Mouse (Mus musculus) midbrain, embryonic 10.5 days (tissue): ENCODE results near the gene Zbed5. TPM values are rescaled to one million over a fixed set of nuclear protein-coding genes. Genes with fewer than 3 reads are reported as not detected.
A peak's percentile ranks its signal among the peaks of the same experiment; 100 is the strongest.
"Not testable (repeated sequence)": the region's sequence is repeated elsewhere in the genome, so short reads cannot be mapped to it uniquely, and the experiment has no call there.

Experiments used
- DNase-seq: peaks from one replicate; pipeline ENCODE4 v3.0.0-alpha.2; 2017; ENCODE audit warnings: low spot score
- H3K27ac ChIP-seq: fragments of 300-500 bp; sonication (generic); replicated peaks from 2 replicates; pipeline ENCODE4 v1.5.1; 2016; ENCODE audit warnings: mild to moderate bottlenecking
- H3K27me3 ChIP-seq: fragments of 300-500 bp; sonication (generic); 2 replicates; pipeline ENCODE4 v1.6.1; 2016; ENCODE audit warnings: low read depth, mild to moderate bottlenecking; ENCODE audit not compliant: poor library complexity, severe bottlenecking
- H3K36me3 ChIP-seq: fragments of 300-500 bp; sonication (generic); 2 replicates; pipeline ENCODE4 v1.6.1; 2016; ENCODE audit warnings: mild to moderate bottlenecking, moderate library complexity
- H3K4me1 ChIP-seq: fragments of 300-500 bp; sonication (generic); 2 replicates; pipeline ENCODE4 v1.6.1; 2016
- H3K4me3 ChIP-seq: fragments of 300-500 bp; sonication (generic); 2 replicates; pipeline ENCODE4 v1.5.1; 2016; ENCODE audit warnings: mild to moderate bottlenecking, moderate library complexity
- H3K9me3 ChIP-seq: fragments of 300-500 bp; sonication (generic); replicated peaks from 2 replicates; pipeline ENCODE4 v1.6.1; 2016; ENCODE audit warnings: mild to moderate bottlenecking
- WGBS: fragments of 180-500 bp; shearing (Covaris S2); methylation state at CpG from one replicate; pipeline ENCODE4 v1.1.7; 2016; 5-methylcytosine and 5-hydroxymethylcytosine counted together
- polyA plus RNA-seq: library from polyadenylated mRNA; unstranded; fragments of >200 nt; fragmentation: Nextera tagmentation; extraction: Ambion mirVana; gene quantifications from 2 replicates; pipeline ENCODE4 v1.2.1, GENCODE M21; 2016

Gene Zbed5
- polyA plus RNA-seq, 1 experiment from 2014 or later: 5.3 TPM

- not testable (repeated sequence) for H3K4me1 ChIP-seq, DNase-seq, H3K4me3 ChIP-seq, H3K27ac ChIP-seq, H3K9me3 ChIP-seq, H3K36me3 ChIP-seq, H3K27me3 ChIP-seq
- 87% methylated on average over 11 of the region's 11 CpGs for WGBS
Observed at GRCm38 (mm10) chr5:129915491-129915890, 20.0 kb downstream of the Zbed5 start.

- H3K27me3 ChIP-seq: no peaks in the 10 kb centered on the region
- H3K36me3 ChIP-seq: no peaks in the 10 kb centered on the region
- H3K4me1 ChIP-seq: no peaks in the 10 kb centered on the region
- H3K27ac ChIP-seq: no peak overlapping the region
- WGBS: 90% methylated on average over 24 of the region's 24 CpGs
- no peaks in the 10 kb centered on the region for H3K9me3 ChIP-seq
- H3K4me3 ChIP-seq: no peak overlapping the region
- no peak for DNase-seq
Observed at GRCm38 (mm10) chr5:129918065-129918651, 22.6 kb downstream of the Zbed5 start.

- DNase-seq: no peak
Observed at GRCm38 (mm10) chr5:129918752-129919151, 23.2 kb downstream of the Zbed5 start.

GRCm38 (mm10) chr5:129919320-129919719 is 23.8 kb downstream of the Zbed5 start:
- Histone ChIP-seq H3K36me3 (no peaks in the 10 kb centered on the region), H3K27me3 (no peaks in the 10 kb centered on the region), H3K4me3 (no peak overlapping the region), H3K4me1 (no peaks in the 10 kb centered on the region), H3K9me3 (no peaks in the 10 kb centered on the region), H3K27ac (no peak overlapping the region)
- DNase-seq: no peak
- 70% methylated on average over 8 of the region's 8 CpGs for WGBS

More at GRCm38 (mm10) chr5:129918752-129919151, 23.2 kb downstream of the Zbed5 start:
- Histone ChIP-seq H3K9me3 (no peaks in the 10 kb centered on the region), H3K4me1 (no peaks in the 10 kb centered on the region), H3K27me3 (no peaks in the 10 kb centered on the region), H3K4me3 (no peak overlapping the region), H3K27ac (no peak overlapping the region), H3K36me3 (no peaks in the 10 kb centered on the region)
- WGBS: 87% methylated on average over 9 of the region's 9 CpGs

- Histone ChIP-seq H3K27me3 (no peaks in the 10 kb centered on the region), H3K4me1 (no peaks in the 10 kb centered on the region), H3K27ac (no peak overlapping the region), H3K9me3 (no peaks in the 10 kb centered on the region), H3K36me3 (no peaks in the 10 kb centered on the region), H3K4me3 (no peak overlapping the region)
- no peak for DNase-seq
- 91% methylated on average over 4 of the region's 4 CpGs for WGBS
Observed at GRCm38 (mm10) chr5:129921972-129922371, 26.4 kb downstream of the Zbed5 start.

- H3K4me1 ChIP-seq: no peaks in the 10 kb centered on the region
- H3K27me3 ChIP-seq: no peaks in the 10 kb centered on the region
- H3K4me3 ChIP-seq: no peak overlapping the region
- DNase-seq: no peak
- H3K36me3 ChIP-seq: no peaks in the 10 kb centered on the region
- WGBS: 91% methylated on average over 8 of the region's 8 CpGs
- no peak overlapping the region for H3K27ac ChIP-seq
- H3K9me3 ChIP-seq: no peaks in the 10 kb centered on the region
Observed at GRCm38 (mm10) chr5:129924820-129925452, 29.4 kb downstream of the Zbed5 start.

- Histone ChIP-seq H3K27me3 (no peaks in the 10 kb centered on the region), H3K4me3 (no peak overlapping the region), H3K27ac (no peak overlapping the region), H3K9me3 (no peaks in the 10 kb centered on the region), H3K4me1 (no peaks in the 10 kb centered on the region), H3K36me3 (no peaks in the 10 kb centered on the region)
- DNase-seq: no peak
- WGBS: 84% methylated on average over 5 of the region's 5 CpGs
Observed at GRCm38 (mm10) chr5:129925933-129926332, 30.4 kb downstream of the Zbed5 start.

- Histone ChIP-seq H3K36me3 (no peaks in the 10 kb centered on the region), H3K4me3 (no peak overlapping the region), H3K27ac (no peak overlapping the region), H3K9me3 (no peaks in the 10 kb centered on the region), H3K27me3 (peaks cover 13% of the 10 kb centered on the region; the same call in 1 of the 2 replicates), H3K4me1 (no peaks in the 10 kb centered on the region)
- 65% methylated on average over 9 of the region's 9 CpGs for WGBS
- DNase-seq: no peak
Observed at GRCm38 (mm10) chr5:129929924-129930855, 34.7 kb downstream of the Zbed5 start.

GRCm38 (mm10) chr5:129936941-129937340 is 41.4 kb downstream of the Zbed5 start:
- Histone ChIP-seq H3K27me3 (peaks cover 33% of the 10 kb centered on the region), H3K9me3 (no peaks in the 10 kb centered on the region), H3K4me1 (peaks cover 13% of the 10 kb centered on the region), H3K4me3 (no peak overlapping the region), H3K36me3 (no peaks in the 10 kb centered on the region), H3K27ac (no peak overlapping the region)
- WGBS: 19% methylated on average over 4 of the region's 4 CpGs
- no peak for DNase-seq

DNA sequence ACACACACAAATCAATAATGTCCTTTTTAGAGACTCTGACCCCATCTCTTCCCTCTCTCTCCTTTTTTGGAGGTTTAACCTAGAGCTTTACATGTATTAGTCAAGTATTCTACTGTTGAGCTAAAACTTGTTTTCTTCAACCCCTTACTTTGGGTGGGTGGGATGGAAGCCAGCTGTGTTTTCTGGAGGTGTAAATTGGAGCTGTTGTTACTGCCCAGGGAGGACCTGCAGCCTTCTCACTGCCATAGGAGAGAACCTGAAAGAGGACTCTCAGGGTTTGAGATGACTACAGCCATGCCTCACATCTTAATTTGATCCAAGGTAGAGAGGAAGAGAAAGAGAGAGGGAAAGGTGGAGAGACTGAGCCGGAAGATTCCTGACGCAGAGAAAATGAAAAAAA is 44.8 kb downstream of the Zbed5 start:
- no peak for DNase-seq
- no peaks in the 10 kb centered on the region for H3K9me3 ChIP-seq
- no peak overlapping the region for H3K4me3 ChIP-seq
- peaks cover 20% of the 10 kb centered on the region for H3K27me3 ChIP-seq
- no peak overlapping the region for H3K27ac ChIP-seq
- WGBS: 63% methylated on average over 2 of the region's 2 CpGs
- peaks cover 22% of the 10 kb centered on the region for H3K4me1 ChIP-seq
- peaks cover 7% of the 10 kb centered on the region for H3K36me3 ChIP-seq

- no peaks in the 10 kb centered on the region for H3K9me3 ChIP-seq
- 14% methylated on average over 9 of the region's 9 CpGs for WGBS
- H3K27ac ChIP-seq: peak overlapping the region; percentile 92
- H3K36me3 ChIP-seq: peaks cover 12% of the 10 kb centered on the region
- H3K27me3 ChIP-seq: peaks cover 20% of the 10 kb centered on the region
- DNase-seq: no peak
- peak overlapping the region; percentile 94 for H3K4me3 ChIP-seq
- H3K4me1 ChIP-seq: peaks cover 22% of the 10 kb centered on the region
Observed at GRCm38 (mm10) chr5:129940736-129941494, 45.4 kb downstream of the Zbed5 start.

GRCm38 (mm10) chr5:129941495-129942045 is 46.0 kb downstream of the Zbed5 start, which contains the start of gene Vkorc1l1:
Vkorc1l1 (plus strand) TSS chr5:129941970.
- Histone ChIP-seq H3K4me1 (peaks cover 22% of the 10 kb centered on the region), H3K4me3 (peak within 1 kb of the TSS; percentile 94), H3K36me3 (peaks cover 12% of the 10 kb centered on the region), H3K27me3 (peaks cover 20% of the 10 kb centered on the region), H3K27ac (peak within 1 kb of the TSS; percentile 92), H3K9me3 (no peaks in the 10 kb centered on the region)
- peak; percentile 99 for DNase-seq
- WGBS: 2% methylated on average over 59 of the region's 59 CpGs
